Mouse (Mus musculus): ENCODE measurements around the gene Fam83c. TPM values are rescaled to one million over a fixed set of nuclear protein-coding genes. Genes with fewer than 3 reads are reported as not detected.
"Not testable (repeated sequence)": the region's sequence is repeated elsewhere in the genome, so short reads cannot be mapped to it uniquely, and the experiment has no call there.

Gene Fam83c
- polyA plus RNA-seq, 1 experiment from 2014 or later = 0.27 TPM

- Histone ChIP-seq H3K27me3 (ENCODE audit: control insufficient read depth, insufficient read depth, low read length) (no peaks in the 10 kb centered on the region), H3K27ac (ENCODE audit: low read depth, low read length) (no peak overlapping the region), H3K9me3 (ENCODE audit: control insufficient read depth, low read length) (no peaks in the 10 kb centered on the region), H3K36me3 (ENCODE audit: control insufficient read depth, insufficient read depth, low read length) (no peaks in the 10 kb centered on the region), H3K4me3 (ENCODE audit: low read depth, low read length) (no peak overlapping the region), H3K9ac (ENCODE audit: low read length) (no peak overlapping the region), H3K4me1 (ENCODE audit: control insufficient read depth, insufficient read depth, low read length) (no peaks in the 10 kb centered on the region), H3K4me2 (ENCODE audit: low read depth) (no peak overlapping the region)
- DNase-seq (ENCODE audit: low spot score) = no peak
- WGBS = 85% methylated on average over 4 of the region's 4 CpGs
- no peak for ATAC-seq (ENCODE audit: insufficient read depth, low FRiP score, low TSS enrichment)
These were observed 4.3 kb upstream of the Fam83c start for GRCm38 (mm10) chr2:155838961-155839360.

- Histone ChIP-seq H3K4me1 (ENCODE audit: control insufficient read depth, insufficient read depth, low read length) (no peaks in the 10 kb centered on the region), H3K36me3 (ENCODE audit: control insufficient read depth, insufficient read depth, low read length) (no peaks in the 10 kb centered on the region), H3K4me2 (ENCODE audit: low read depth) (no peak overlapping the region), H3K9me3 (ENCODE audit: control insufficient read depth, low read length) (no peaks in the 10 kb centered on the region), H3K9ac (ENCODE audit: low read length) (no peak overlapping the region), H3K27me3 (ENCODE audit: control insufficient read depth, insufficient read depth, low read length) (no peaks in the 10 kb centered on the region), H3K4me3 (ENCODE audit: low read depth, low read length) (no peak overlapping the region), H3K27ac (ENCODE audit: low read depth, low read length) (no peak overlapping the region)
- no peak for ATAC-seq (ENCODE audit: insufficient read depth, low FRiP score, low TSS enrichment)
- WGBS = 75% methylated on average over 3 of the region's 3 CpGs
- DNase-seq (ENCODE audit: low spot score) = no peak
These were observed 3.3 kb upstream of the Fam83c start for GRCm38 (mm10) chr2:155837961-155838360.

GRCm38 (mm10) chr2:155832087-155832486 is 2.6 kb downstream of the Fam83c start:
- not testable (repeated sequence) for H3K27ac ChIP-seq (ENCODE audit: low read depth, low read length); H3K4me1 ChIP-seq (ENCODE audit: control insufficient read depth, insufficient read depth, low read length); DNase-seq (ENCODE audit: low spot score); H3K36me3 ChIP-seq (ENCODE audit: control insufficient read depth, insufficient read depth, low read length); H3K4me3 ChIP-seq (ENCODE audit: low read depth, low read length); H3K27me3 ChIP-seq (ENCODE audit: control insufficient read depth, insufficient read depth, low read length); H3K9ac ChIP-seq (ENCODE audit: low read length); ATAC-seq (ENCODE audit: insufficient read depth, low FRiP score, low TSS enrichment); H3K4me2 ChIP-seq (ENCODE audit: low read depth); H3K9me3 ChIP-seq (ENCODE audit: control insufficient read depth, low read length)
- 80% methylated on average over 1 of the region's 1 CpGs for WGBS

GRCm38 (mm10) chr2:155831302-155831701 is 3.4 kb downstream of the Fam83c start:
- no peak overlapping the region for H3K4me2 ChIP-seq (ENCODE audit: low read depth)
- ATAC-seq (ENCODE audit: insufficient read depth, low FRiP score, low TSS enrichment) (no peak), DNase-seq (ENCODE audit: low spot score) (no peak)
- H3K36me3 ChIP-seq (ENCODE audit: control insufficient read depth, insufficient read depth, low read length) = no peaks in the 10 kb centered on the region
- no peak overlapping the region for H3K9ac ChIP-seq (ENCODE audit: low read length)
- H3K4me1 ChIP-seq (ENCODE audit: control insufficient read depth, insufficient read depth, low read length) = 0 out of 2 replicates have a peak, but pooled peaks cover 6% of the 10 kb centered on the region
- no peaks in the 10 kb centered on the region for H3K9me3 ChIP-seq (ENCODE audit: control insufficient read depth, low read length)
- 69% methylated on average over 9 of the region's 9 CpGs for WGBS
- no peak overlapping the region for H3K4me3 ChIP-seq (ENCODE audit: low read depth, low read length)
- no peaks in the 10 kb centered on the region for H3K27me3 ChIP-seq (ENCODE audit: control insufficient read depth, insufficient read depth, low read length)
- no peak overlapping the region for H3K27ac ChIP-seq (ENCODE audit: low read depth, low read length)

GRCm38 (mm10) chr2:155830841-155831240 is 3.8 kb downstream of the Fam83c start:
- DNase-seq (ENCODE audit: low spot score) (no peak), ATAC-seq (ENCODE audit: insufficient read depth, low FRiP score, low TSS enrichment) (no peak)
- H3K9me3 ChIP-seq (ENCODE audit: control insufficient read depth, low read length) = no peaks in the 10 kb centered on the region
- H3K9ac ChIP-seq (ENCODE audit: low read length) = no peak overlapping the region
- H3K4me2 ChIP-seq (ENCODE audit: low read depth) = no peak overlapping the region
- H3K36me3 ChIP-seq (ENCODE audit: control insufficient read depth, insufficient read depth, low read length) = no peaks in the 10 kb centered on the region
- H3K27me3 ChIP-seq (ENCODE audit: control insufficient read depth, insufficient read depth, low read length) = no peaks in the 10 kb centered on the region
- no peak overlapping the region for H3K27ac ChIP-seq (ENCODE audit: low read depth, low read length)
- H3K4me3 ChIP-seq (ENCODE audit: low read depth, low read length) = no peak overlapping the region
- 91% methylated on average over 8 of the region's 8 CpGs for WGBS
- H3K4me1 ChIP-seq (ENCODE audit: control insufficient read depth, insufficient read depth, low read length) = 0 out of 2 replicates have a peak, but pooled peaks cover 6% of the 10 kb centered on the region

- WGBS = 4% methylated on average over 27 of the region's 27 CpGs
- H3K27ac ChIP-seq (ENCODE audit: low read depth, low read length) = no peak within 1 kb of the TSS
- no peaks in the 10 kb centered on the region for H3K36me3 ChIP-seq (ENCODE audit: control insufficient read depth, insufficient read depth, low read length)
- H3K4me1 ChIP-seq (ENCODE audit: control insufficient read depth, insufficient read depth, low read length) = peaks cover 10% of the 10 kb centered on the region; the same call in 1 of the 2 replicates
- peak within 1 kb of the TSS; percentile 77 for H3K9ac ChIP-seq (ENCODE audit: low read length)
- peak within 1 kb of the TSS; percentile 81 for H3K4me3 ChIP-seq (ENCODE audit: low read depth, low read length)
- ATAC-seq (ENCODE audit: insufficient read depth, low FRiP score, low TSS enrichment) = peak; percentile 91
- DNase-seq (ENCODE audit: low spot score) = peak; percentile 92
- H3K27me3 ChIP-seq (ENCODE audit: control insufficient read depth, insufficient read depth, low read length) = no peaks in the 10 kb centered on the region
- H3K4me2 ChIP-seq (ENCODE audit: low read depth) = peak within 1 kb of the TSS; percentile 62
- no peaks in the 10 kb centered on the region for H3K9me3 ChIP-seq (ENCODE audit: control insufficient read depth, low read length)
These were observed 7.8 kb downstream of the Fam83c start, which contains the start of gene Eif6 for GRCm38 (mm10) chr2:155826630-155827424. Gene Eif6, minus strand, starts transcription at chr2:155826925.

- no peak overlapping the region for H3K27ac ChIP-seq (ENCODE audit: low read depth, low read length)
- peak; percentile 28 for DNase-seq (ENCODE audit: low spot score)
These were observed 8.6 kb downstream of the Fam83c start for GRCm38 (mm10) chr2:155825904-155826629.

GRCm38 (mm10) chr2:155823722-155824121 is 10.9 kb downstream of the Fam83c start:
- Histone ChIP-seq H3K4me2 (ENCODE audit: low read depth) (no peak overlapping the region), H3K36me3 (ENCODE audit: control insufficient read depth, insufficient read depth, low read length) (peaks cover 5% of the 10 kb centered on the region), H3K27ac (ENCODE audit: low read depth, low read length) (no peak overlapping the region), H3K4me1 (ENCODE audit: control insufficient read depth, insufficient read depth, low read length) (peaks cover 17% of the 10 kb centered on the region; the same call in 1 of the 2 replicates), H3K4me3 (ENCODE audit: low read depth, low read length) (no peak overlapping the region), H3K9ac (ENCODE audit: low read length) (no peak overlapping the region), H3K27me3 (ENCODE audit: control insufficient read depth, insufficient read depth, low read length) (no peaks in the 10 kb centered on the region), H3K9me3 (ENCODE audit: control insufficient read depth, low read length) (no peaks in the 10 kb centered on the region)
- DNase-seq (ENCODE audit: low spot score) (no peak), ATAC-seq (ENCODE audit: insufficient read depth, low FRiP score, low TSS enrichment) (no peak)
- 98% methylated on average over 8 of the region's 8 CpGs for WGBS

More at GRCm38 (mm10) chr2:155825904-155826629, 8.6 kb downstream of the Fam83c start:
- peak overlapping the region; percentile 77 for H3K9ac ChIP-seq (ENCODE audit: low read length)
- H3K4me2 ChIP-seq (ENCODE audit: low read depth) = peak overlapping the region; percentile 62
- peaks cover 10% of the 10 kb centered on the region; the same call in 1 of the 2 replicates for H3K4me1 ChIP-seq (ENCODE audit: control insufficient read depth, insufficient read depth, low read length)
- ATAC-seq (ENCODE audit: insufficient read depth, low FRiP score, low TSS enrichment) = peak; percentile 41; the same call in 1 of the 2 replicates
- no peaks in the 10 kb centered on the region for H3K36me3 ChIP-seq (ENCODE audit: control insufficient read depth, insufficient read depth, low read length)
- peak overlapping the region; percentile 81 for H3K4me3 ChIP-seq (ENCODE audit: low read depth, low read length)
- H3K9me3 ChIP-seq (ENCODE audit: control insufficient read depth, low read length) = no peaks in the 10 kb centered on the region
- WGBS = 2% methylated on average over 52 of the region's 52 CpGs
- no peaks in the 10 kb centered on the region for H3K27me3 ChIP-seq (ENCODE audit: control insufficient read depth, insufficient read depth, low read length)
